Mouse (Mus musculus): ENCODE measurements around the gene Tfeb. TPM values are rescaled to one million over a fixed set of nuclear protein-coding genes. Genes with fewer than 3 reads are reported as not detected.

Tfeb gene
- polyA plus RNA-seq, 1 experiment from 2014 or later, result 14.3 TPM

DNA sequence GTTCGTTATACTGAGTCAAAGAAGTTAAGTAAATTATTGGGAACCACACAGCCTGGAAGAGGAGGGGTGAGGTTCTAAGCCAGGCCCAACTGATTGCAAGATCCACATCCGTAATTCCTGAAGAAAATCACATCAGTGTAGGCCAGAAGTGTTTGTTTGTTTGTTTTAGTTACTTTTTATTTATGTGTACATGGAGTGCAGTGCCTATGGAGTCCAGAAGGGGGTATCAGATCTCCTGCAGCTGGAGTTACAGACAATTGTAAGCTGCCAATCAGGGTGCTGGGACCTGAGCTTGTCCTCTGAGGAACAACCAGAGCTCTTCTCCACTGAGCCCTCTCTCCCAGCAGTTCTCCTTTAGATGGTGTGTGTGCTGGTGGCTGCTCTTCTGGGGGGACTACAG lies 3.4 kb downstream of the Tfeb start:
- H3K4me3 ChIP-seq (replicated peaks), result no peak overlapping the region
- H3K9me3 ChIP-seq (replicated peaks), result no peaks in the 10 kb centered on the region
- no peak for ATAC-seq (ENCODE audit: insufficient number of reproducible peaks, low FRiP score, low TSS enrichment, low read depth)
- peaks cover 22% of the 10 kb centered on the region for H3K4me1 ChIP-seq
- H3K27me3 ChIP-seq, result no peaks in the 10 kb centered on the region
- H3K9ac ChIP-seq, result no peak overlapping the region
- H3K4me2 ChIP-seq (replicated peaks), result no peak overlapping the region
- no peak overlapping the region for H3K27ac ChIP-seq (replicated peaks)
- WGBS, result 56% methylated on average over 2 of the region's 2 CpGs
- no peaks in the 10 kb centered on the region for H3K36me3 ChIP-seq

DNA sequence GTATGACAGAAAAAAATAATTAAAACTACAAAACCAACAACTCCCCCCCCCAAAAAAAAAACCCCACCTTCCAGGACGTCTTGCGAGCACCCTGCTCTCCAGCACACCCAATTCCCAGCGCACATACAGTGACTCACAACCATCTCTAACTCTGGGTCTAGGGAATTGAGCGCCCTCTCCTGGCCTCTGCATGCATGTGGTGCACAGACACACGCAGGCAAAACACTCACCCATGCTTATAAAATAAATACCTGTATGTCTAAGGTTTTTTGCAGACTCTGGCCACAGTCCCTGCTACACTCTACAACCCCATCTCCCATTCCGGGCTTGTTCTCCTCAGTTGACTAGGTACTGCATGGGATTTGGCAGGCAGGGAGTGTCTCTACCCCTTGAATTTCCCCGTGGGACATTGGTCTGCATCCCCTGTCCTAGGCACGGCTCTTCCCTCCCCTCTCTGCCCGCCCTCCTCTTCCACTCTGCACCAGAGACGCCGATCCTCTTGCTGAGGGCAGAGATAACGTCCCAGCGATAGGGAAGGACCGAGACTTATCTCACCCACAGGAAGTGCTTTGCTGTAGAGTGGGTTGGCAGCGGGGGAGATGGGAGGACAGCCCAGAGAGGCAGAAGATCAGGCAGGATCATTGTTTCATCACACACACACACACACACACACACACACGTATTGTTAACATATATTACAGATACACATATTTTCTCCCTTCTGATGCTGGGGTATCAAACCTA lies 6.3 kb downstream of the Tfeb start:
- Histone ChIP-seq H3K4me3 (replicated peaks) (no peak overlapping the region), H3K9me3 (replicated peaks) (no peaks in the 10 kb centered on the region), H3K27me3 (no peaks in the 10 kb centered on the region), H3K4me1 (peaks cover 18% of the 10 kb centered on the region), H3K4me2 (replicated peaks) (no peak overlapping the region), H3K36me3 (no peaks in the 10 kb centered on the region), H3K9ac (no peak overlapping the region), H3K27ac (replicated peaks) (no peak overlapping the region)
- no peak for ATAC-seq (ENCODE audit: insufficient number of reproducible peaks, low FRiP score, low TSS enrichment, low read depth)
- WGBS, result 34% methylated on average over 16 of the region's 16 CpGs

GRCm38 (mm10) chr17:47744086-47744485 lies 7.3 kb downstream of the Tfeb start:
- no peak for ATAC-seq (ENCODE audit: insufficient number of reproducible peaks, low FRiP score, low TSS enrichment, low read depth)
- no peaks in the 10 kb centered on the region for H3K36me3 ChIP-seq
- no peak overlapping the region for H3K27ac ChIP-seq (replicated peaks)
- no peaks in the 10 kb centered on the region for H3K9me3 ChIP-seq (replicated peaks)
- H3K9ac ChIP-seq, result no peak overlapping the region
- no peaks in the 10 kb centered on the region for H3K27me3 ChIP-seq
- no peak overlapping the region for H3K4me3 ChIP-seq (replicated peaks)
- H3K4me1 ChIP-seq, result peaks cover 15% of the 10 kb centered on the region
- no peak overlapping the region for H3K4me2 ChIP-seq (replicated peaks)
- 92% methylated on average over 14 of the region's 14 CpGs for WGBS

GRCm38 (mm10) chr17:47744746-47745368 lies 8.0 kb downstream of the Tfeb start:
- Histone ChIP-seq H3K27me3 (no peaks in the 10 kb centered on the region), H3K36me3 (no peaks in the 10 kb centered on the region), H3K4me3 (replicated peaks) (no peak overlapping the region), H3K9ac (no peak overlapping the region), H3K9me3 (replicated peaks) (no peaks in the 10 kb centered on the region), H3K4me2 (replicated peaks) (no peak overlapping the region), H3K27ac (replicated peaks) (no peak overlapping the region), H3K4me1 (peaks cover 10% of the 10 kb centered on the region; the same call in 1 of the 2 replicates)
- no peak for ATAC-seq (ENCODE audit: insufficient number of reproducible peaks, low FRiP score, low TSS enrichment, low read depth)
- WGBS, result 85% methylated on average over 10 of the region's 10 CpGs

DNA sequence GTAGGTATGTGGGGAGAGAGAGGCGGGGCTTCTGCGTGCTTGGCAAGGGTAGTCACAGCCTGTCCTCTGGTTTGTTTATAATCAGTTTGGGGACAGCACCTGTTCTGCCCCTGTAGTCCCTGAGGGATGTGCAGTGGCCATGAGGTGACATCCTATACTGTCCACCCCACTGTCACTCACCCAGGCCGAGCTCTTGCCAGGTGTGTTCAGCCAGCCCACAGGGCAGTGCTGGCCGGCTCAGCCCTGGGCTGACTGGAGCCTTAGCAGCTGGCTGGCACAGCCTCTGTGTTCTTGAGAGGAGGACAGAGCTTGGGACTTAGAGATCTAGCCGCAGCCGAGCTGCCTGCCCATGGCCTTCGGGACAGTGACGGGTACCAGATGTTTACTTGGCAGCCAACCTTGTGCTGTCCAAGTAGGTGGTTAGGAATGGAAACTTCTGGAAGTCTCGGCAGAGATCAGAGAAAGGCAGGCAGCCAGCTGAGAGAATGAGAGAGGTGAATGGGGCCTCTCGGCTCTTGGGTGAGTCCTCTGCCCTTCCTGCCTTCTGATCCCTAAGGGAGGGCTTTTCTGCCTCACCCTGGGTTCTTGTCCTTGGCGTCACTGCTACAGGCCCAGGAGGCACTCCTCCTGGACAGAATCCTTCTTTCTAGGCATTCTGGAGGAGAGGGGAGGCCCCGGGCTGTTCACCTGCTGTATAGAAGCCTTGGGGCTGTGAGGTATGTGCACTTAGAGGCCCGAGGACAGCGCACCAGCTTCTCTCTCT lies 12.1 kb downstream of the Tfeb start:
- no peak for ATAC-seq (ENCODE audit: insufficient number of reproducible peaks, low FRiP score, low TSS enrichment, low read depth)
- Histone ChIP-seq H3K4me3 (replicated peaks) (no peak overlapping the region), H3K36me3 (no peaks in the 10 kb centered on the region), H3K9ac (no peak overlapping the region), H3K9me3 (replicated peaks) (no peaks in the 10 kb centered on the region), H3K27me3 (no peaks in the 10 kb centered on the region), H3K4me2 (replicated peaks) (no peak overlapping the region), H3K27ac (replicated peaks) (no peak overlapping the region), H3K4me1 (0 out of 2 replicates have a peak, but pooled peaks cover 9% of the 10 kb centered on the region)
- 46% methylated on average over 14 of the region's 14 CpGs for WGBS

DNA sequence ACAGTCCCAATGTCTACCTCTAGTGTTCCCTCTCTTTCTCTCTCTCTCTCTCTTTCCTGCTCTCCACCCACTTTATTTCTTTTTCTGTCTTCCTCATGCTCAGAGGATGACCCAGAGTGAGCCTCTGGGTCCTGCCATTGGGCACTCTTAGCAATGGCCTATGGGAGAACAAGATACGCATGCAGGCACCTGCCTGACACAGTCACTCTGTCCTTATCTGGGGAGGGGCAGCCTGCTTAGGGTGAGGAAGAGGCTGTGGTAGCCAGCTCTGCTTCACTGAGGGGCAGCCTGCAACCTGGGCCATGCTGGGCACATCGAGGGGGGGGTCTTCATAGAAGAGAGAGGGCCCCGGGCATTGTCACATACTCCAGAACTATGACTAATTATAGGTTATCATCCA lies 12.8 kb downstream of the Tfeb start:
- Histone ChIP-seq H3K36me3 (no peaks in the 10 kb centered on the region), H3K27me3 (no peaks in the 10 kb centered on the region), H3K4me3 (replicated peaks) (no peak overlapping the region), H3K4me1 (0 out of 2 replicates have a peak, but pooled peaks cover 9% of the 10 kb centered on the region), H3K4me2 (replicated peaks) (no peak overlapping the region), H3K27ac (replicated peaks) (no peak overlapping the region), H3K9ac (no peak overlapping the region), H3K9me3 (replicated peaks) (no peaks in the 10 kb centered on the region)
- whole genome bisulfite sequencing, result 71% methylated on average over 3 of the region's 3 CpGs
- no peak for ATAC-seq (ENCODE audit: insufficient number of reproducible peaks, low FRiP score, low TSS enrichment, low read depth)

- Histone ChIP-seq H3K9me3 (replicated peaks) (no peaks in the 10 kb centered on the region), H3K36me3 (no peaks in the 10 kb centered on the region), H3K4me3 (replicated peaks) (no peak overlapping the region), H3K4me1 (0 out of 2 replicates have a peak, but pooled peaks cover 9% of the 10 kb centered on the region), H3K4me2 (replicated peaks) (no peak overlapping the region), H3K27me3 (no peaks in the 10 kb centered on the region), H3K27ac (replicated peaks) (no peak overlapping the region), H3K9ac (no peak overlapping the region)
- 53% methylated on average over 6 of the region's 6 CpGs for WGBS
- no peak for ATAC-seq (ENCODE audit: insufficient number of reproducible peaks, low FRiP score, low TSS enrichment, low read depth)
These were observed 13.3 kb downstream of the Tfeb start for GRCm38 (mm10) chr17:47750101-47750500.

GRCm38 (mm10) chr17:47751811-47752210 lies 15.0 kb downstream of the Tfeb start:
- WGBS, result 74% methylated on average over 5 of the region's 5 CpGs
- Histone ChIP-seq H3K4me2 (replicated peaks) (no peak overlapping the region), H3K9me3 (replicated peaks) (no peaks in the 10 kb centered on the region), H3K9ac (no peak overlapping the region), H3K4me1 (0 out of 2 replicates have a peak, but pooled peaks cover 9% of the 10 kb centered on the region), H3K27ac (replicated peaks) (no peak overlapping the region), H3K4me3 (replicated peaks) (no peak overlapping the region), H3K36me3 (no peaks in the 10 kb centered on the region), H3K27me3 (no peaks in the 10 kb centered on the region)
- ATAC-seq (ENCODE audit: insufficient number of reproducible peaks, low FRiP score, low TSS enrichment, low read depth), result no peak

GRCm38 (mm10) chr17:47753130-47753775 lies 16.4 kb downstream of the Tfeb start:
- Histone ChIP-seq H3K4me2 (replicated peaks) (no peak overlapping the region), H3K9me3 (replicated peaks) (no peaks in the 10 kb centered on the region), H3K36me3 (no peaks in the 10 kb centered on the region), H3K27me3 (no peaks in the 10 kb centered on the region), H3K4me1 (0 out of 2 replicates have a peak, but pooled peaks cover 9% of the 10 kb centered on the region), H3K4me3 (replicated peaks) (no peak overlapping the region), H3K27ac (replicated peaks) (no peak overlapping the region), H3K9ac (no peak overlapping the region; the same call in 1 of the 2 replicates)
- no peak for ATAC-seq (ENCODE audit: insufficient number of reproducible peaks, low FRiP score, low TSS enrichment, low read depth)
- WGBS, result 78% methylated on average over 8 of the region's 8 CpGs

DNA sequence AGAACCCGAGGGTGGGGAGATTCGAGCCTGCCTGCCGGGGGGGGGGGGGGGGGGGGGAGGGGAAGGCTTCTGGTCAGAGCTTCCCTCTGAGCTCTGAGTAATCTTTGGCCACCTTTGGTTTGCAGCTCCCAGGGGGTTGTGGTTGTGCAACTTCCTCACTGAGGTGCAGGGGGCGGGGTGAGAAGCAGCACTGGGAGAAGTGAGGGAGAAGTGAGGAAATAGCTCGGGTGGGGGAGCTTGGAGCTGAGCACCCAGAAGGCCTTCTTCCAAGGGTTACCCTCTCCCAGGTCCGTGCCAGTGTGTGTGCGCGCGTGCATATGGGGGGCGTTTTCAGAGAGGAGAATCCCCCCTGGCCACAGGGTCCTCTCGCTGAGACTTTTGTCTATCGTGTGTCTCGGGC lies 17.4 kb downstream of the Tfeb start:
- Histone ChIP-seq H3K4me3 (replicated peaks) (no peak overlapping the region), H3K27me3 (no peaks in the 10 kb centered on the region), H3K4me2 (replicated peaks) (no peak overlapping the region), H3K9me3 (replicated peaks) (no peaks in the 10 kb centered on the region), H3K4me1 (peaks cover 6% of the 10 kb centered on the region; the same call in 1 of the 2 replicates), H3K27ac (replicated peaks) (no peak overlapping the region), H3K9ac (no peak overlapping the region), H3K36me3 (no peaks in the 10 kb centered on the region)
- ATAC-seq (ENCODE audit: insufficient number of reproducible peaks, low FRiP score, low TSS enrichment, low read depth), result no peak
- 77% methylated on average over 12 of the region's 13 CpGs for WGBS

GRCm38 (mm10) chr17:47756366-47756765 lies 19.5 kb downstream of the Tfeb start:
- H3K4me2 ChIP-seq (replicated peaks), result no peak overlapping the region
- H3K36me3 ChIP-seq, result no peaks in the 10 kb centered on the region
- no peaks in the 10 kb centered on the region for H3K27me3 ChIP-seq
- H3K27ac ChIP-seq (replicated peaks), result no peak overlapping the region
- no peak overlapping the region for H3K9ac ChIP-seq
- WGBS, result 23% methylated on average over 6 of the region's 6 CpGs
- H3K9me3 ChIP-seq (replicated peaks), result no peaks in the 10 kb centered on the region
- H3K4me1 ChIP-seq, result peaks cover 16% of the 10 kb centered on the region
- H3K4me3 ChIP-seq (replicated peaks), result no peak overlapping the region
- ATAC-seq (ENCODE audit: insufficient number of reproducible peaks, low FRiP score, low TSS enrichment, low read depth), result no peak
